Mouse (Mus musculus) G1E-ER4 (cell line): Measurements from ENCODE around the gene Ajm1. TPM values are rescaled to one million over a fixed set of nuclear protein-coding genes. Genes with fewer than 3 reads are reported as not detected.

ENCODE experiments used
- GATA1 ChIP-seq: IDR thresholded peaks from one replicate; pipeline ENCODE4 v1.8.0; 2012; ENCODE audit warnings: low read length, inconsistent platforms
- polyA plus RNA-seq: library from polyadenylated mRNA; stranded (reverse); fragments of >175 nt; gene quantifications from 2 replicates; pipeline ENCODE4 v1.2.3, GENCODE M21; 2012

Gene Ajm1
- 0.09 and 0.13 TPM in 2 replicates for polyA plus RNA-seq

- no peak for TF ChIP-seq GATA1
These were observed at the start of gene Ajm1 for GRCm38 (mm10) chr2:25581294-25581864. Gene Ajm1 (minus strand): TSS chr2:25581757.

GRCm38 (mm10) chr2:25628738-25629137, 47.2 kb upstream of the Ajm1 start:
- no peak for TF ChIP-seq GATA1

DNA sequence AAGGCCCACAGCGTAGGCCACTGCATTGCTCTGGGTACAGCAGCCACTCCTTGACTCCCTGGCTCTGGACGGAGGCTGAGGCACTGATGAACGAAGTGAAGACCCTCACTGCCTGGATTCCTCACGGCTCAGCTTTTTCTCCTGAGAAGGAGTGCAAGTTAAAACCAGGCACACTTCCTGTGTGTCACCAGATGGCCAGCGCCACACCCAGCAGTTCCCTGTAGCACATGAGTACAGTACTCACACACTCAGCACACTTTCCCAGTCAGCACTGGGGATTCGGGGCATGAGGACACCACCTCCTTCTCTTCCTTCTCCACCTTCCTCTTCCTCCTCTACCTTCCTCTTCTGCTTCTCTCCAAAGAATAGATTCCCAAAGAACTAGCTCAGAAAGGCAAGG, 46.3 kb upstream of the Ajm1 start, which contains the start of gene Fcna:
Fcna (minus strand) TSS at position 220 of the 400 bp plus-strand sequence.
- TF ChIP-seq GATA1, result no peak

DNA sequence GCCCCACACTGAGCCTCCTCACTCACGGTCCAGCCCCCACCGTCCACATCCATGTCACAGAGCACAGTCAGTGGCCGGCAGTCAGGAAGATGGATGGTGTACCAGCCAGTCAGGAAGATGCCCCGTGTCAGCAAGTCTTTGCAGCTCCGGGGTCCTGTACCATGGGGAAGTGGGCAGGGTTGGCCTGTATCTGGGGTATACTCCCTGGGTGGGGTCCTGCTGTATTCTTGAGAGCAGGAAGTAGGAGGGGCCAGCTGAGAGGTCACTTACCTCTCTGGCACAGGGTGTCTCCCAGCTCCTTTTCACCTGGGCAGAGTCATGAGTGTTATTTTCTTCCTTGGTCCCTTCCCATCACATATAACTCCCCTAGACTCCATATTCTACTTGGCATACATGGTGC, 44.4 kb upstream of the Ajm1 start:
- TF ChIP-seq GATA1, result no peak

DNA sequence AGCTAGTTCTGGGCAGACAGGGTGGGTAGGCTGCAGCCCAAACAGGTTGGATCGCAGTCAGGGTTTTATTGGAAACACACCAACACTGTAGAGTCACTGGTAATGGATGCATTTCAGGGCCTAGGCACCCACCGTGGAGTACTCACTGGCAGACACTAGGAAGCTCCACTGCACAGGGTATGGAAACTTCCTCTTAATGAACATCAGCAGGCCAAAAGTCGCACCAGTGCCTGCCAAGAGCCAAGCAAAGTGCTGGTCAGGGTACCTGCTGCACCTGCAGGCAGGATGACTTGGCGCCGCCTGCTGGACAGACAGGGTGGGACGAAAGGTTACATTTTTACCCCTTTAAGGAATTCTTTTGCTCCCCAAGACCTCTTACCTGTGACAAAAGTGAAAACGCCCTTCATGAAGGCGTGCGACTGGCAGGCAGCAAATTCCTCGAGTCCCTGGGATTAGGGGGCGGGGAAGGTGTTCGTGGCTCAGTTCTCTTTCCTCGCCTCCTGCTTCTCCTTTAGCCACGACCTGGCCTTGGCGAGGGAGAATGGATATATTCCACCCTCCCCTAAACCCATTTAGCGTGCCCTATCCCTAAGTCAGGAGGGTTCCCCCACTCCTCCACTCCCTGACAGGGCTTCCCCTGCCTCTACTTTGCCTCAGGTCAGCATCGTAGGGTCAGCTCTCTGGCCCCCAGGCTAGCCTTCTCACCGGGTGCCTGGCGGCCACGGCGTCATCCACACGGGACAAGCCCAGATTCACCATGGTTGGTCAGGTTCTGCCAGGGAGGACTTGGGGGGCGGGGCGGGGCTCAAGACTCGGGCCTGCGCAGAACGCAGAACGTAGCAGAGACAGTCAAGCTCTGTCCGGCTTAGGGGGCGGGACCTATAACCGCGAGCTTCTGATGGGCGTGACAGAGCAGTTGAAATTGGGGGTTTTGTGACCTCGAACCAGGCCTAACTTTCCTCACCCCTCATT, 40.0 kb upstream of the Ajm1 start, which contains the start of gene Tmem141:
Tmem141 (minus strand) TSS at position 777 of the 972 bp plus-strand sequence.
- TF ChIP-seq GATA1, result no peak

GRCm38 (mm10) chr2:25620852-25621228, 39.3 kb upstream of the Ajm1 start:
- no peak for TF ChIP-seq GATA1

GRCm38 (mm10) chr2:25620386-25620785, 38.8 kb upstream of the Ajm1 start:
- TF ChIP-seq GATA1, result no peak

- TF ChIP-seq GATA1, result no peak
These were observed 36.0 kb upstream of the Ajm1 start, which contains the start of gene Ccdc183 for GRCm38 (mm10) chr2:25617578-25617977. Gene Ccdc183 (minus strand): TSS chr2:25617678.

- no peak for TF ChIP-seq GATA1
These were observed 34.8 kb upstream of the Ajm1 start for GRCm38 (mm10) chr2:25616398-25616797.

DNA sequence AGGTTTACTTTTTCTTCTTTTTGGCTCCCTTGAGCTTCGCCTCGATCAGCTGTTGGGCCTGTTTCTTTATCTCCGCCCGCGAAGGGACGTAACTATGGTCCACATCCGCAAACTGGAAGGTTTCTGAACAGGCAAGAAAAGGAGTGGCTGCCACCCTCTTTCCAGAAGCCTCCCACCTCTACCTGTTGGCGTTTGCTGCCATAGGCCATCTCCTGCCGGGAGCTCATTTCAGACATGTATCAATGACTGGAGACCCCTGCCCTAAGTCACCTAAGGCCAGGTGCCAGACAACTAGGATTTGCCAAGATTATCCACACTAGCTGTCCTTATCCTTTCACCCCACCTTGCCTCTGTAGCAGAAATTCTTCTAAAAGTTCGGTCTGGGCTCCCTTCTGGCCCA, 27.1 kb upstream of the Ajm1 start:
- TF ChIP-seq GATA1, result no peak

- no peak for TF ChIP-seq GATA1
These were observed 26.4 kb upstream of the Ajm1 start, which contains the start of gene Rabl6 for GRCm38 (mm10) chr2:25607761-25608622. Gene Rabl6 (minus strand): TSS chr2:25608521.

- no peak for TF ChIP-seq GATA1
These were observed 21.0 kb upstream of the Ajm1 start for GRCm38 (mm10) chr2:25602526-25602925.

- no peak for TF ChIP-seq GATA1
These were observed 18.5 kb upstream of the Ajm1 start for GRCm38 (mm10) chr2:25600037-25600436.

DNA sequence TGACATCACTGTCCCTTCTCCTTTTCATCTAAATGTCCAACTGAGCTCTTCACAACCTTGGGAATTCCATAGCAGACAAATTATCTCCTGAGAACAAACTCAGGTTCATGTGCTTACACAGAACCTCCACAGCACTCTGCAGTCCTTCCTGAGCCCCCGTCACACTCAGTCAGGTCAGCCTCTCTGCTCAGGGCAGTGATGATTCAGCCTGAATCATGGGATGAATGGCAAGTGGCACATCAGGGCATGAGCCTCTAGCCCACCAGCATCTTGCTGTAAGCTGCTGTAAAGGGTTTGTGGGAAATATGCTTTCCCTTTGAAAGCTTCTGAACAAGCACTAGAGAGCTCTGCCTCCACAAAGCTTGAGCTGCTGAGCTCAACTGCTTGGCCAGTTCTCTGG, 17.2 kb upstream of the Ajm1 start:
- no peak for TF ChIP-seq GATA1

DNA sequence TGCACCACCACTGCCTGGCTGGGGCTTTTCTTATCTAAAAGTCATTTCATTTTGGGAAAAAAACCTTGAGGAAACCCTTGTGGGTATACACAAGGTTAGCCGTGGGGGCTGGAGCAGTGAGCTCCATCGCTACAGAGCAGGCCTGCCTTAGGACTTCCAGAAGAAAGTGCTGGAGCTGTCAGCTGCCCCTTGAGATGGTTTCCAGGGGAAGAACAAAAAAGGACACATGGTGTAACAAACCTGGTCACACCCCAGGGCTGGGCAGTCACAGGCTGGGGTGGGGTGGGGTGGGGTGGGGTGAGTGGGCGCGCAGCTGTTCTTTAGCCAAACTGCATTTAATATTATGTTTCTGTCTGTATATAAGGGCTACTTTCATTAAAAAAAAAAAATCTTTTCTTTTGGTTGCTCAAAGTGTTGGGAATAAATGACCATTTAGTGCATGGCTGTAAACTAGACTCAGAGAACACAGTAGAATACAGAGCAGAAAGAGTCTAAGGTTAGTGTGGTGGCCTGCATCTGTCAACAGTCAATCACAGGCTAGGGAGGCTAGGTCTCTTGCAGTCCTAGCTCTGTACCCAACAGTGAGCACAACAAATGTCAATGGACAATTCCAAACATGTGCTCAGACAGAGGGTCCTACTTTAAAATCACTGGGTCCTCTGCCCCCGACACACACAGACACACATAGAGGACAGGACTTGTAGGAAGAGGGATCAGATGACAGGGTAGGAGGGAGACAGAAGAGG, 15.4 kb upstream of the Ajm1 start:
- no peak for TF ChIP-seq GATA1
